Mouse (Mus musculus): ENCODE measurements around the gene Chrna5.

DNA sequence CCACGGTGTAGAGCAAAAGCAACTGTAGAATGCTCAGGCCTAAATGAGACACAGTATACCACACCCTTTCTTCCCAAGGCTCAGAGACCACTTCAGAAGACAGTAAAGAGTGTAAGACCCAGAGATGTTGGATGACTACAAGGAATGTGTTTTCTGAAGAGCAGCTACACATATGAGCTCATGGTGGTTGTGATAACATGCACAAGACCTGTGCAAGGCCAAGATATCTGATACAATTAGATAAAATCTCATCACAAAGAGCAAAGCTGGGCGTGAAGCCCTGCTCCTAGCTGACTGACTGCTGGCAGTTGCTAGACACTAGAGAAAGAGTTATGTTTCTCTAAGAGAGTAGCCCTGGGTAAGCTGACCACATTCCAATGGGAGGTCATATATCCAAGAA is 29.0 kb downstream of the Chrna5 start:
- no peak for TF ChIP-seq CTCF (IDR thresholded peaks at IDR 0.05; ENCODE audit: borderline replicate concordance, extremely low read depth, insufficient read depth, insufficient read length)
- TF ChIP-seq POLR2A (IDR thresholded peaks at IDR 0.05; ENCODE audit: borderline replicate concordance, extremely low read depth, insufficient read depth, insufficient read length, poor library complexity, severe bottlenecking), result no peak

All from brain, embryonic 14.5 days (tissue).